Mouse (Mus musculus): ENCODE measurements at regions not wholly inside any gene's neighbourhood (a gene's known extent, or its start where the extent isn't known, plus 50 kb on each side); places are given as distances from the start of the nearest gene placed in this dataset.

DNA sequence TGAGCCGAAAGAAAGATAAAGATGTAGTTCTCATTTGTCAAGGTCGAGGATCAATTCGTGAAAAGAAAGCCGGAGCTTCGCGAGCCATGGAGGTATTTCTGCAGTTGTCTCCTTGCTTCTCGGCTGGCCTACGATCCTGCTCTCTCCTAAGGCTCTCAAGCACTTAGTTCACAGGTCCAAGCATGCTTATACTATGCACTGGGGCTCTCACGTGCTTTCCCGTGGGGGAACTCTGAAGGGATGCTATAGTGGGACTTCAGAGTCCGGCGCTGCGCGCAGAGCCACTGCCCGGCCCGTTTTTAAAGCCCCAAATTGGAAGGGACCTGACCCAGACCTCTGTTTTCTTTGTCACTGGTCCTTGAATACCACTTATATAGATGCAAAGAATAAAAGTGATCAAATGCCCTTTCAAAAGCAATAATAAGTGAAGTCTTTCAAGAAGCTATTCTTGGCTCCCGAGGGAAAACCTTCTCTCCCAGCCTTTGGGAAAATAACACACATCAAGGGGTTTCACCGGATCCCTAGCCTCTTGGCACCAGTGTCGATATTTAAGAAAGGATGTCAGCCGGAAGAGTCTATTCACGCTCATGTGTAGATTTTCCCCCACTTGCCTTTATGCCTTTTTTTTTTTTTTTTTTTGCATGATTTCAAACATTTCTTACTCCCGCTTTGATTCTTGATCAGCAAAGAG is 348.3 kb upstream of the Kazn start:
- TF ChIP-seq CTCF (conservative IDR thresholded peaks at IDR 0.05) = no peak
- H3K27ac ChIP-seq = no peak overlapping the region
- DNase-seq (ENCODE audit: low spot score in 2 of 2) = no peak
- H3K4me3 ChIP-seq = no peak overlapping the region

DNA sequence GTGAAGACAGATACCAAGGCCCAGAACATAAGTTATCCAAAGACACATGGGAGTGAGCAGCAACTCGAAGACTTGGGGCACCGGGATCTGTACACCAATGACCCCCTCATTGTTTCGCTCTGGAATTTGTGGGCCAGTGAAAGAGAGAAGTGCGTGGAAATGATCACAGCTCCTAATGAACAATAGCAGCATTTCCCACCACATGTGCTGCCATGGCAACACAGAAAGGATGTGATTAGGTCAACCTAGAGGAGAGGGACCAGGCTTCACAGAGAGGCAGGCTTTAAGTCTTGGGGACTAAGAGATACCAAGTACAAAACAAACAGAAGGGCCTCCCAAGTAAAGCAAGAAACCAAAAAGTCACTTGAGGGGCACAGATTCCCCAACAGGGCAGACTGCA is 339.3 kb upstream of the Kazn start:
- H3K27ac ChIP-seq = no peak overlapping the region
- no peak for DNase-seq (ENCODE audit: low spot score in 2 of 2)
- no peak for TF ChIP-seq CTCF (conservative IDR thresholded peaks at IDR 0.05)
- no peak overlapping the region for H3K4me3 ChIP-seq

DNA sequence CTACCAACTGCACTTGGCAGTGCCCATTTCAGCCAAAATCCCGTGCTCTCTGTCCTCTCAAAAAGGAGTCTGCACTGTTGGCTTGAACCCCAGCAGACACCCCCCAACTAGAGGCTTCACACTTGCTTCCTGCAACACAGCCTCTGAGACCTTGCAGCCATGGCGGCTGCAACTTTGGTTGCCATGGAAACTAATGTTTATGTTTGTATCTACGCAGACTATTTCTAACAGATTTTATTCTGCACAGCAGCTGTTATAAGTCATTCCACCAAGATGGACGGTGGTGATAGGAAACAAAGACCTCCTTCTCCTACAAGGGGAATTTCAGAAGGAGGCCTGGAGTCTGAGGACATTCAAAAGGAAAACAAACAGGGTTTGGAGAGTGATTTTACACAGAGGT is 338.3 kb upstream of the Kazn start:
- Histone ChIP-seq H3K27ac (no peak overlapping the region), H3K4me3 (no peak overlapping the region)
- no peak for TF ChIP-seq CTCF (conservative IDR thresholded peaks at IDR 0.05)
- DNase-seq (ENCODE audit: low spot score in 2 of 2) = no peak

DNA sequence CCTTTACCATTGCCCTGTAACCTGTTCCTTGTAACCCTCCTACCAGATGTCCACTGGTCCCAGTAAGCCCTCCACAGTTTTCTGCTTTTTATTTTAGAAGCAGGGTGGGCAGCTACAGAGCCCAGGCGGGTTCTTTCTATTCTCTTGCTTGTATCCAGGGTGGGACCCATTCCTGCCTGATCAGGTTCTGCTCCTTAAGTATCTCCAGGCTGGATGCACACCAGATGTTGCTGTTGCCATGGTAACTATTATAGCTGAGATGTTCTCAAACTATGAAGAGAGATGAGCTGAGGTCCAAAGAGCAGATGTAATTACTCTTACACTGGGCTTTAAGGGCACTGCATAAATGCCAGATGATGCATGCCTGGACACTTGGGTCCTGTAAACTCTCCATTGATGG is 335.3 kb upstream of the Kazn start:
- no peak for DNase-seq (ENCODE audit: low spot score in 2 of 2)

DNA sequence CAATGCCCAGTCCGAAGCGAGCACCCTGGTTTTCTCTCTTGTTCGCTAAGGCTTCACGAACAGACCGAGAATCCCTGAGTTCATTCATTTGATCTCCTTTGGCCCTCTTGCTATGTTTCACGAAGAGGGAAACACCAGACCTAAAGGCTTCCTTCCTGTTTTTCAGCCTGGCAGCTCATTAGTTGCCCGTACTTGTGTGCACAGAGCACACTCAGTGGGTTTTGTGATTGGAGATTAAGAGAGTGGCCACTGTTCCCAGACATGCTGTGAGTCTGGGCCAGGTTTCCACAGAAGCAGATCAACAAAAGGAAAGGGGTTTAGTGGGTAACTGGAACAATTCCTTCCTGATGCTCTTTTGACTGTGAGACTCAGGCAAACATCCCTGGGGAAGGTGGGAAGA is 331.5 kb upstream of the Kazn start:
- Histone ChIP-seq H3K4me3 (no peak overlapping the region), H3K27ac (no peak overlapping the region)
- TF ChIP-seq CTCF (conservative IDR thresholded peaks at IDR 0.05) = no peak
- DNase-seq (ENCODE audit: low spot score in 2 of 2) = no peak

More for the DNA sequence above, 335.3 kb upstream of the Kazn start:
- Histone ChIP-seq H3K4me3 (no peak overlapping the region), H3K27ac (no peak overlapping the region)
- TF ChIP-seq CTCF (conservative IDR thresholded peaks at IDR 0.05) = no peak

DNA sequence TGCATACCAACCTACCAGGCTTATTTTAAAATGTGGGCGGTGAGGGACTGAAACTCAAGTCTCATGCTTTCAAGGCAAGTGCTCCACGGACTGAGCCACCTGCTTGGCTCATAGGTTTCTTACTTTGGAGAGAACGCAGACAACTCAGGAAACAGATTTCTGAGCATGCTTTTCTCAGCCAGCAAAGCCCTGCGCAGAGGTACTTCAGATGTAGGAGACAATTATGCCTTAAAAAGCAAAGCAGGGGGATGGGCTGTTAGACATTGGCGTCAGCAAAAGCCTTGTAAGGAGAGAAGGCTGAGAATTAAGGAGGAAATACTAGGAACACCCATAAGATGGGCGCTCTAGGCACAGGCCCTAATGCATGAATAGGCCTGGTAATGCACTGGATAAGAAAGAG is 329.4 kb upstream of the Kazn start:
- peak in 1 of 2 experiments; percentile 19 for DNase-seq (ENCODE audit: low spot score in 2 of 2)

DNA sequence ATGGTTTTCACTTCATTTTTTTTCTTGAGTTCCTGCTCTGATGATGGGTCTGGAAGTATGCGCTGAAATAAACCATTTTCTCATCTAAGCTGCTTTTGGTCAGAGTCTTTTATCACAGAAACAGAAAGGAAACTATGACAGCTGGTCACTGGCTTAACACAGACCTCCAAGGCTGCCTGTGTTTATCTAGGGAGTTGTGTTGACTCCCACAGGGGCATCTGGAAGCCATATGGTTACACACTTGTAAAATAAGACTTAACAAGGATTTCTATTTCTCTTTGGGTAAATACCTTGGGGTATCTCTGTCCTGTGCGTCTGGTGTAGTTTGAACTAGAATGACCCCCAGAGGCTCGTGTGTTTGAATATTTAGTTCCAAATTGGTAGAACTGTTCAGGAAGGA is 315.5 kb upstream of the Kazn start:
- H3K4me3 ChIP-seq = no peak overlapping the region
- no peak for TF ChIP-seq CTCF (conservative IDR thresholded peaks at IDR 0.05)
- no peak overlapping the region for H3K27ac ChIP-seq
- DNase-seq (ENCODE audit: low spot score in 2 of 2) = peak; percentile 17 to 50

More for the DNA sequence above, 329.4 kb upstream of the Kazn start:
- Histone ChIP-seq H3K4me3 (no peak overlapping the region), H3K27ac (no peak overlapping the region)
- TF ChIP-seq CTCF (conservative IDR thresholded peaks at IDR 0.05) = no peak

DNA sequence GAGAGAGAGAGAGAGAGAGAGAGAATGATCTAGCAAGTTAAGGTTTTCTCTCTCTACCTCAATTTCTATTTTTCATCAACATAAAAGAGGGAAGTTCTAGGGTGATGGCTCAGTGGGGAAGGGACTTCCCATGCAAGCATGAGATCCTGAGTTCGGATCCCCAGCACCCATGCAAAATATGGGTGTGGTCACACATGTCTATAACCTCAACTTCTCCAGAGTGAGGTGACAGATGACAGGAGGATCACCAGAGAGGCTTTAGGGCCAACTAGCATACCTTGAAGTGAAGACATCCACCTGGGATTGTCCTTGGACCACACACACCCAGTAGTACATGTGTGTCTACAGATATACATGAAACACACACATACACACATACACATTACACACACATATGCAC is 306.7 kb upstream of the Kazn start:
- Histone ChIP-seq H3K27ac (no peak overlapping the region), H3K4me3 (no peak overlapping the region)
- no peak for TF ChIP-seq CTCF (conservative IDR thresholded peaks at IDR 0.05)
- DNase-seq (ENCODE audit: low spot score in 2 of 2) = no peak

DNA sequence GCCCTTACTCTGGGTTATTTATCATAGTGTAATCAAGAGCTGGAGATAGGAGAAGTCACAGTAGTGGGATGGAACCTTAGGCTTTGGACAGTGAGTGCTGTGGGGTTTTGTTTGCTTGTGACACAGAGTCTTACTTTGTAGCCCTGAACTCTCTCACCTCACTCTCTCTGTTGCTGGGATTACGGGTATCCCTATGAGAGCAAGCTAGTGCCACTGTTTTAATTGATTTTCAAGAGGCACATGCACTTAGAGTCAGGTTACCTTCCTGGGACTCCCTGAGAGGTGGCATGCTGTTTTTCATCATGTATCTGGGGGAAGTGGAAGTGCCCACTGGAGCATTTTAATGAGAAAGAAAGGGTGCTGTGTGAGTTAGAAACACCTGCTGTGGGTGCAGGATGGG is 306.0 kb upstream of the Kazn start:
- no peak overlapping the region for H3K27ac ChIP-seq
- TF ChIP-seq CTCF (conservative IDR thresholded peaks at IDR 0.05) = no peak
- no peak for DNase-seq (ENCODE audit: low spot score in 2 of 2)
- no peak overlapping the region for H3K4me3 ChIP-seq

DNA sequence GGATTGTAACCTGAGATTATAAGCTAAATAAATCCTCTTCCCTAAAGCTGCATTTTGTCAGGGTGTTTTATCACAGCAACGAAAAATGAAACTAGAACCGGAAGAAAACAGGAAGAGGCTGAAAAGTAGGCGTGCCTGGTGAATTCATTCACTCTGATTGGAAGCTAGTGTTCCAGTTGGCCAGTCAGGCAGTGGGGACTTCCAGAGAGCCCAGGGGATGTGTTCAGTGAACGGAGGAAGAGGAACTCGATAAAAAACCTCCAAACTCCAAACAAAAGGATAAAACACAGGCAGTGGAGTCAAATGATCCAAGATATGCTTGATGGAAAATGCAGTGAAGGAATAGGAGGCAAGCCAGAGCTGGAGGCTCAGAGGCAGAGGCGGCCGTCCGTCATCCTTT is 305.5 kb upstream of the Kazn start:
- no peak for DNase-seq (ENCODE audit: low spot score in 2 of 2)
- Histone ChIP-seq H3K4me3 (no peak overlapping the region), H3K27ac (no peak overlapping the region)
- TF ChIP-seq CTCF (conservative IDR thresholded peaks at IDR 0.05) = no peak

DNA sequence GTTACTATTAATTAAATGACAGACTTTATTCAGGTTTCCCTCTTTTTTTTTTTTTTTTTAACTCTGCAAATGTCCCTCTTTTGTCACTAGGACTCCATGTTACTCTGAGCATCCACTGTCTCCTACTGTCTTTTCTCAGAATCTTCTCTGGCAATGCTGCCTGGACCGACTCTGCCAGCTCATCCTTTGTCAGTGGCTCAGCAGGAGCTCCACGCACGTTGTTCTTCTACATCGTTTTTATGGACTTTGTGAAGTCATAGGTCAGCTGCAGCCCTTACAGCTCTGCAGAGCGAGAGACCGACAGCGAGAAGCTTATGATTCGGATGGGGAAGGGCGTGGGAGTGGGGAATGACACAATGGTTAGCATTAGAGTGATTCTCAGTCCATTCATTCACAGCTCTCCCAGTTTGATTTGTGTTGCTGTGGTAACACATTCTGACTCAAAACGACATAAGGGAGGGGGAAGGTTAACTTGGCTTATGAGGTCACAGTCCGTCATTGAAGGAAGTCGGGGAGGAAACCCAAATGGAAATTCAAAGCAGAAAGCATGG is 300.1 kb upstream of the Kazn start:
- H3K4me3 ChIP-seq = no peak overlapping the region
- DNase-seq (ENCODE audit: low spot score in 2 of 2) = peak; percentile 21 to 28
- H3K27ac ChIP-seq = no peak overlapping the region
- 0 out of 2 replicates have a peak, but pooled peaks have one; percentile 7 for TF ChIP-seq CTCF (conservative IDR thresholded peaks at IDR 0.05)

DNA sequence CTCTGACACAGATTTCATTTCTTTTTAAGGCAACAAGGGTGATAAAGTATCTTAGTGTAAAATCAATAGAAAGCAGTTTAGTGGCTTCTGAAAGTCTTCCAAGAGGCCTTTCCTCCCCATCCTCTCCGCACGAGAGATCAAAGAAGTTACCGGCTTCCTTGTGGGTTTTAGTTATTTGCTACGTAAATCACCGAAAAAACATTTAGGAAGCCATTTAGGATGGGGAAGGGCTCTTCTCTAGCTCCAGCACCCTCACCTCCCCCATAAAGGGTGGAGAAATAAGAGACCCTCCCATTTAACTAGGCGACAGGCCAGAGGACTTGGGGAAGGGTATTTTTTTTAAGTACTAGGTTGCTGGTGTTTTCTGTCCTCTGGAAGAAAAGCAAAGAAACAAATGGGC is 287.9 kb upstream of the Kazn start:
- Histone ChIP-seq H3K27ac (no peak overlapping the region), H3K4me3 (no peak overlapping the region)
- no peak for DNase-seq (ENCODE audit: low spot score in 2 of 2)
- TF ChIP-seq CTCF (conservative IDR thresholded peaks at IDR 0.05) = no peak

DNA sequence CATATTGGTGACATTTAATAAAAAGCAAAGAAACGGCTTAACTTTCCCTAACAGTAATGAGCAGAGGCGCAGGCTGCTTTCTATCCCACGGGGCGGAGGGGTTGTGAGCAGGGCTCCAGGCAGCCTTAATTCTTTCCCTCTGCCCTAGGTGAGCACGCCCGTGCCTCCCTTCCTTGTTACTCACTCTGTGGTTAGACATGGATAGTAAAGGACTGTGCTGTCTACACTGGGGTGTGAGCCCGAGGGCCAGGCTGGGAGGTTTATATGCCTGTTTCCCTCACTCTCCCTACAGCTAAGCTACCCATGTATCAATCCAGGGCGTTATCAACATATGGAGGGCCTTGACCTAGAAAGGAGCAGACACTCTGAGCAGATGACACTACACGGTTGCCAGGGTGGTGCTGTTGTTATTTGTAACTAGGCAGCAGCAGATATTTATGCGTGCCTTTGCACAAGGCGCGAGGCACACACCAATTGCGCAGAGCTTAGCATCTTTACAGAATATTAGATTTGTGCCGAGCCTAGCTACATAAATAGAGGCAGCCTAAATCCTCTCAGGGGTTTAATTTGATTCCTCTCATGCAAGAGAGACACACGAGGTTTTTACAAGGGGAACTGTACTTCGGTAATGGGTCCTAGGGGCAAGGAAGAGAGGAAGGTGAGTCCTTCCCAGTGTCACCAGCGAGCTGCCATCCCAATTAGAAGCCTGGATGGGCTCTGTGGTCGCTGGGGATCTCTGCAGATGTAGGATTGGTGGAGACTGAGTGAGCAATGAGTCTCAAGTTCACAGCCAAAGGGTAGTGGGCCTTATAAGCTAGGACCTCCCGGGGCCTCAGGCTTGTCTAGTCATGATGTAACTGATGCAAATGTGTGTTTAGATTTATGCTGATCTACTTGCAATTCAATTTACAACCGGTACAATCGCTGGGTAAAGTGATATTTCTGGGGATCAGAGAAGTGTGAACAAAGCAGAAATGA is 278.6 kb upstream of the Kazn start:
- H3K4me3 ChIP-seq = no peak overlapping the region
- H3K27ac ChIP-seq = peak overlapping the region; percentile 14; the same call in 1 of the 2 replicates
- no peak for TF ChIP-seq CTCF (conservative IDR thresholded peaks at IDR 0.05)
- DNase-seq (ENCODE audit: low spot score in 2 of 2) = peak; percentile 15 to 25
